Mouse (Mus musculus) heart, postnatal 0 days (tissue): Measurements from ENCODE around the gene Jaml. TPM values are rescaled to one million over a fixed set of nuclear protein-coding genes. Genes with fewer than 3 reads are reported as not detected.
A peak's percentile ranks its signal among the peaks of the same experiment; 100 is the strongest.

Experiments used
- ATAC-seq: fragments of 200-750 bp; cut with Nextera tagmentation; 2 replicates; pipeline ENCODE4 v1.8.0; 2017; ENCODE audit warnings: low read depth, moderate number of reproducible peaks, moderate library complexity; ENCODE audit not compliant: insufficient read depth
- DNase-seq: peaks from one replicate; pipeline ENCODE4 v3.0.0-alpha.2; 2016; ENCODE audit warnings: low spot score
- H3K27ac ChIP-seq: fragments of 300-500 bp; sonication (generic); 2 replicates; pipeline ENCODE4 v1.5.1; 2014; ENCODE audit warnings: low read depth, mild to moderate bottlenecking
- H3K27me3 ChIP-seq: fragments of 300-500 bp; sonication (generic); 2 replicates; pipeline ENCODE4 v1.6.1; 2014; ENCODE audit warnings: low read length, mixed read lengths; ENCODE audit not compliant: control insufficient read depth, insufficient read depth
- H3K36me3 ChIP-seq: fragments of 300-500 bp; sonication (generic); replicated peaks from 2 replicates; pipeline ENCODE4 v1.6.1; 2014; ENCODE audit warnings: low read length, mixed read lengths; ENCODE audit not compliant: control insufficient read depth, insufficient read depth
- H3K4me1 ChIP-seq: fragments of 300-500 bp; sonication (generic); 2 replicates; pipeline ENCODE4 v1.6.1; 2014; ENCODE audit warnings: antibody characterized with exemption; ENCODE audit not compliant: control insufficient read depth, insufficient read depth
- H3K4me2 ChIP-seq: fragments of 300-500 bp; sonication (generic); 2 replicates; pipeline ENCODE4 v1.6.1; 2014; ENCODE audit warnings: low read depth, mild to moderate bottlenecking, low read length, moderate library complexity
- H3K4me3 ChIP-seq: fragments of 300-500 bp; sonication (generic); 2 replicates; pipeline ENCODE4 v1.5.1; 2014; ENCODE audit warnings: low read depth, low read length
- H3K9ac ChIP-seq: fragments of 300-500 bp; sonication (generic); replicated peaks from 2 replicates; pipeline ENCODE4 v1.6.1; 2014; ENCODE audit warnings: low read depth, low read length, mixed read lengths
- H3K9me3 ChIP-seq: fragments of 300-500 bp; sonication (generic); replicated peaks from 2 replicates; pipeline ENCODE4 v1.6.1; 2016; ENCODE audit warnings: low read length; ENCODE audit not compliant: control insufficient read depth
- CTCF ChIP-seq: IDR thresholded peaks from 2 replicates; pipeline ENCODE4 v1.5.1; 2016; ENCODE audit warnings: antibody characterized with exemption, control low read depth, low read depth
- EP300 ChIP-seq: IDR thresholded peaks from 2 replicates; pipeline ENCODE4 v1.6.1; 2016; ENCODE audit warnings: antibody characterized with exemption, low read depth
- WGBS: fragments of 180-500 bp; shearing (Covaris S2); extraction: QIAGEN DNeasy Blood & Tissue Kit; methylation state at CpG from one replicate; pipeline ENCODE4 v1.1.7; 2014; 5-methylcytosine and 5-hydroxymethylcytosine counted together
- polyA plus RNA-seq: library from polyadenylated mRNA; unstranded; fragments of >200 nt; fragmentation: Nextera tagmentation; extraction: Ambion mirVana; gene quantifications from 2 replicates; pipeline ENCODE4 v1.2.1, GENCODE M21; 2015
- total RNA-seq: library from RNA; depleted of rRNA; stranded (reverse); fragments of >200 nt; gene quantifications from 2 replicates; pipeline ENCODE4 v1.2.3, GENCODE M21; 2014; ENCODE audit warnings: low replicate concordance

The Jaml gene
- total and polyA plus RNA-seq, 2 experiments from 2014 or later, result 0.08 TPM; not detected in 1

- Histone ChIP-seq H3K4me3 (no peak overlapping the region), H3K27me3 (no peaks in the 10 kb centered on the region), H3K4me2 (no peak overlapping the region), H3K4me1 (peaks cover 3% of the 10 kb centered on the region; the same call in 1 of the 2 replicates), H3K9ac (no peak overlapping the region), H3K9me3 (no peaks in the 10 kb centered on the region), H3K36me3 (no peaks in the 10 kb centered on the region), H3K27ac (no peak overlapping the region)
- WGBS, result 75% methylated on average over 2 of the region's 2 CpGs
- ATAC-seq, result no peak
- no peak for TF ChIP-seq CTCF
- TF ChIP-seq EP300, result no peak
- no peak for DNase-seq
Measured at GRCm38 (mm10) chr9:45105596-45106374, 26.8 kb downstream of the Jaml start.

- H3K4me2 ChIP-seq, result peak overlapping the region; percentile 47
- no peak for TF ChIP-seq CTCF
- no peak for TF ChIP-seq EP300
- WGBS, result 5% methylated on average over 14 of the region's 14 CpGs
- H3K4me3 ChIP-seq, result peak overlapping the region; percentile 18
- no peak overlapping the region for H3K9ac ChIP-seq
- 0 out of 2 replicates have a peak, but pooled peaks cover 7% of the 10 kb centered on the region for H3K4me1 ChIP-seq
- H3K36me3 ChIP-seq, result no peaks in the 10 kb centered on the region
- no peak for ATAC-seq
- DNase-seq, result peak; percentile 31
- no peak overlapping the region for H3K27ac ChIP-seq
- peaks cover 7% of the 10 kb centered on the region; the same call in 1 of the 2 replicates for H3K27me3 ChIP-seq
- H3K9me3 ChIP-seq, result no peaks in the 10 kb centered on the region
Measured at GRCm38 (mm10) chr9:45115706-45116105, 36.7 kb downstream of the Jaml start.

GRCm38 (mm10) chr9:45116819-45117218 is 37.8 kb downstream of the Jaml start:
- peaks cover 7% of the 10 kb centered on the region; the same call in 1 of the 2 replicates for H3K27me3 ChIP-seq
- H3K27ac ChIP-seq, result no peak overlapping the region
- no peak overlapping the region for H3K4me3 ChIP-seq
- no peaks in the 10 kb centered on the region for H3K36me3 ChIP-seq
- H3K9me3 ChIP-seq, result no peaks in the 10 kb centered on the region
- WGBS, result 63% methylated on average over 9 of the region's 9 CpGs
- TF ChIP-seq EP300, result no peak
- TF ChIP-seq CTCF, result no peak
- no peak overlapping the region for H3K9ac ChIP-seq
- no peak overlapping the region for H3K4me2 ChIP-seq
- ATAC-seq (no peak), DNase-seq (no peak)
- 0 out of 2 replicates have a peak, but pooled peaks cover 7% of the 10 kb centered on the region for H3K4me1 ChIP-seq

- 0 out of 2 replicates have a peak, but pooled peaks cover 7% of the 10 kb centered on the region for H3K4me1 ChIP-seq
- peak within 1 kb of the TSS; percentile 48 for H3K4me3 ChIP-seq
- peak within 1 kb of the TSS; percentile 11; the same call in 1 of the 2 replicates for H3K27ac ChIP-seq
- TF ChIP-seq CTCF, result no peak
- TF ChIP-seq EP300, result no peak
- peak within 1 kb of the TSS; percentile 63 for H3K4me2 ChIP-seq
- peak within 1 kb of the TSS; percentile 44; the same call in 1 of the 2 replicates for H3K9ac ChIP-seq
- ATAC-seq (no peak), DNase-seq (peak; percentile 50)
- H3K36me3 ChIP-seq, result no peaks in the 10 kb centered on the region
- no peaks in the 10 kb centered on the region for H3K9me3 ChIP-seq
- peaks cover 7% of the 10 kb centered on the region; the same call in 1 of the 2 replicates for H3K27me3 ChIP-seq
- WGBS, result 2% methylated on average over 13 of the region's 13 CpGs
Measured at GRCm38 (mm10) chr9:45117741-45118431, 38.9 kb downstream of the Jaml start, which contains the start of gene Scn2b. Gene Scn2b, plus strand, starts transcription at chr9:45117782.

GRCm38 (mm10) chr9:45118552-45118951 is 39.6 kb downstream of the Jaml start:
- ATAC-seq (no peak), DNase-seq (no peak)
- H3K27me3 ChIP-seq, result peaks cover 7% of the 10 kb centered on the region; the same call in 1 of the 2 replicates
- 0 out of 2 replicates have a peak, but pooled peaks cover 7% of the 10 kb centered on the region for H3K4me1 ChIP-seq
- H3K4me3 ChIP-seq, result peak overlapping the region; percentile 48; the same call in 1 of the 2 replicates
- no peak for TF ChIP-seq EP300
- no peak for TF ChIP-seq CTCF
- H3K27ac ChIP-seq, result no peak overlapping the region
- H3K9ac ChIP-seq, result no peak overlapping the region
- H3K4me2 ChIP-seq, result peak overlapping the region; percentile 63
- H3K9me3 ChIP-seq, result no peaks in the 10 kb centered on the region
- no peaks in the 10 kb centered on the region for H3K36me3 ChIP-seq
- 27% methylated on average over 10 of the region's 10 CpGs for WGBS
